Mouse (Mus musculus) MEL-GATA-1-ER (cell line): ENCODE data around the gene Calcrl.
"Not testable (repeated sequence)": the region's sequence is repeated elsewhere in the genome, so short reads cannot be mapped to it uniquely, and the experiment has no call there.

Experiments
- DNase-seq: peaks from one replicate; pipeline ENCODE4 v3.0.0-alpha.2; 2012; ENCODE audit warnings: low read depth; ENCODE audit errors: extremely low read depth

Gene Calcrl

GRCm38 (mm10) chr2:84389075-84389474 lies 36.1 kb downstream of the Calcrl start:
- no peak for DNase-seq

GRCm38 (mm10) chr2:84388537-84388936 lies 36.7 kb downstream of the Calcrl start:
- DNase-seq: not testable (repeated sequence)

- DNase-seq: no peak
These were observed 37.2 kb downstream of the Calcrl start for GRCm38 (mm10) chr2:84388023-84388416.

- DNase-seq: no peak
These were observed 37.7 kb downstream of the Calcrl start for GRCm38 (mm10) chr2:84387394-84388022.

- no peak for DNase-seq
These were observed 38.4 kb downstream of the Calcrl start for GRCm38 (mm10) chr2:84386563-84387393.

- DNase-seq: no peak
These were observed 40.1 kb downstream of the Calcrl start for GRCm38 (mm10) chr2:84384911-84385693.

- no peak for DNase-seq
These were observed 41.4 kb downstream of the Calcrl start for GRCm38 (mm10) chr2:84383828-84384227.

- no peak for DNase-seq
These were observed 42.7 kb downstream of the Calcrl start for GRCm38 (mm10) chr2:84382556-84382955.

GRCm38 (mm10) chr2:84381997-84382396 lies 43.2 kb downstream of the Calcrl start:
- no peak for DNase-seq

- DNase-seq: no peak
These were observed 44.4 kb downstream of the Calcrl start for GRCm38 (mm10) chr2:84380816-84381215.

GRCm38 (mm10) chr2:84378678-84379077 lies 46.5 kb downstream of the Calcrl start:
- no peak for DNase-seq

- no peak for DNase-seq
These were observed 56.0 kb downstream of the Calcrl start for GRCm38 (mm10) chr2:84369256-84369655.

- DNase-seq: no peak
These were observed 58.5 kb downstream of the Calcrl start for GRCm38 (mm10) chr2:84366742-84367141.

GRCm38 (mm10) chr2:84365266-84365665 lies 59.9 kb downstream of the Calcrl start:
- DNase-seq: no peak

- DNase-seq: no peak
These were observed 62.2 kb downstream of the Calcrl start for GRCm38 (mm10) chr2:84362779-84363719.

GRCm38 (mm10) chr2:84358690-84359343 lies 66.4 kb downstream of the Calcrl start:
- DNase-seq: no peak

GRCm38 (mm10) chr2:84355281-84355680 lies 69.9 kb downstream of the Calcrl start:
- no peak for DNase-seq

GRCm38 (mm10) chr2:84347376-84347775 lies 77.8 kb downstream of the Calcrl start:
- DNase-seq: no peak

- DNase-seq: no peak
These were observed 81.5 kb downstream of the Calcrl start for GRCm38 (mm10) chr2:84343756-84344155.

- no peak for DNase-seq
These were observed 87.3 kb downstream of the Calcrl start for GRCm38 (mm10) chr2:84337774-84338450.
